Mouse (Mus musculus): ENCODE measurements around the gene Abhd15. TPM values are rescaled to one million over a fixed set of nuclear protein-coding genes. Genes with fewer than 3 reads are reported as not detected.

Gene Abhd15
- total and polyA plus RNA-seq, 2 experiments from 2014 or later, result 1.5 to 1.9 TPM

DNA sequence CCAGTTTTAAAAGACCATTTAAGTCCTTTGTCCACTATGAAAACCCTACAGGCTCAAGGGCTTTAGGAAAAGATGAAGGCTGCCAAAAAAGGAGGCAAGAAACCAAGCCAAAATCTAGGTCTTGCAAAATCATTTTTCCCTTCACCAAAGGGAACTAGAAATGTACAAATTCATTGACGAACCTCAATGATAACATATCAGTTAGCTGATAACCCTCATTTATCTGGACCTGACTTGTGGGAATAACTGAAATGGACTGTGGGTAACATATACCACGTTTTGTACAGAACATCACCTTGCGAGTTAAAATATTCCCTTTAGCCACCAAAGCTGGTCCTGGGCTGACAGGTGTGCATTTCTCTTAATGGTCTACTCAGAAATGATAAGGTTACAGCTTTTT lies 14.7 kb downstream of the Abhd15 start:
- no peak overlapping the region for H3K4me3 ChIP-seq (ENCODE audit: low read depth, low read length)
- H3K27me3 ChIP-seq (ENCODE audit: insufficient read depth, low read length), result no peaks in the 10 kb centered on the region
- H3K9me3 ChIP-seq (ENCODE audit: low read length), result no peaks in the 10 kb centered on the region
- TF ChIP-seq CTCF (IDR thresholded peaks at IDR 0.05; ENCODE audit: low read depth), result no peak
- H3K4me2 ChIP-seq (ENCODE audit: low read depth), result no peak overlapping the region
- WGBS, result 90% methylated on average over 3 of the region's 3 CpGs
- no peaks in the 10 kb centered on the region for H3K4me1 ChIP-seq (ENCODE audit: insufficient read depth)
- no peaks in the 10 kb centered on the region for H3K36me3 ChIP-seq (ENCODE audit: insufficient read depth)
- no peak for DNase-seq
- H3K9ac ChIP-seq, result no peak overlapping the region
- ATAC-seq, result no peak
- no peak overlapping the region for H3K27ac ChIP-seq (ENCODE audit: low read depth, low read length)

GRCm38 (mm10) chr11:77530862-77531261 lies 15.9 kb downstream of the Abhd15 start:
- no peak for TF ChIP-seq CTCF (IDR thresholded peaks at IDR 0.05; ENCODE audit: low read depth)
- Histone ChIP-seq H3K27ac (ENCODE audit: low read depth, low read length) (no peak overlapping the region), H3K4me1 (ENCODE audit: insufficient read depth) (no peaks in the 10 kb centered on the region), H3K9me3 (ENCODE audit: low read length) (no peaks in the 10 kb centered on the region), H3K4me3 (ENCODE audit: low read depth, low read length) (no peak overlapping the region), H3K36me3 (ENCODE audit: insufficient read depth) (no peaks in the 10 kb centered on the region), H3K4me2 (ENCODE audit: low read depth) (no peak overlapping the region), H3K9ac (no peak overlapping the region), H3K27me3 (ENCODE audit: insufficient read depth, low read length) (no peaks in the 10 kb centered on the region)
- ATAC-seq (no peak), DNase-seq (no peak)
- 89% methylated on average over 2 of the region's 2 CpGs for WGBS

- Histone ChIP-seq H3K27me3 (ENCODE audit: insufficient read depth, low read length) (no peaks in the 10 kb centered on the region), H3K9me3 (ENCODE audit: low read length) (no peaks in the 10 kb centered on the region), H3K4me1 (ENCODE audit: insufficient read depth) (no peaks in the 10 kb centered on the region), H3K27ac (ENCODE audit: low read depth, low read length) (no peak overlapping the region), H3K4me3 (ENCODE audit: low read depth, low read length) (no peak overlapping the region), H3K9ac (no peak overlapping the region), H3K4me2 (ENCODE audit: low read depth) (no peak overlapping the region), H3K36me3 (ENCODE audit: insufficient read depth) (no peaks in the 10 kb centered on the region)
- DNase-seq (no peak), ATAC-seq (no peak)
- no peak for TF ChIP-seq CTCF (IDR thresholded peaks at IDR 0.05; ENCODE audit: low read depth)
- WGBS, result 86% methylated on average over 4 of the region's 4 CpGs
Observed at GRCm38 (mm10) chr11:77532202-77532846, 17.4 kb downstream of the Abhd15 start.

GRCm38 (mm10) chr11:77545261-77545660 lies 30.3 kb downstream of the Abhd15 start:
- TF ChIP-seq CTCF (IDR thresholded peaks at IDR 0.05; ENCODE audit: low read depth), result no peak
- H3K27ac ChIP-seq (ENCODE audit: low read depth, low read length), result no peak overlapping the region
- no peaks in the 10 kb centered on the region for H3K27me3 ChIP-seq (ENCODE audit: insufficient read depth, low read length)
- DNase-seq (no peak), ATAC-seq (no peak)
- H3K36me3 ChIP-seq (ENCODE audit: insufficient read depth), result peaks cover 57% of the 10 kb centered on the region
- 93% methylated on average over 7 of the region's 7 CpGs for WGBS
- no peak overlapping the region for H3K4me2 ChIP-seq (ENCODE audit: low read depth)
- H3K9me3 ChIP-seq (ENCODE audit: low read length), result no peaks in the 10 kb centered on the region
- H3K4me3 ChIP-seq (ENCODE audit: low read depth, low read length), result no peak overlapping the region
- no peaks in the 10 kb centered on the region for H3K4me1 ChIP-seq (ENCODE audit: insufficient read depth)
- H3K9ac ChIP-seq, result no peak overlapping the region

DNA sequence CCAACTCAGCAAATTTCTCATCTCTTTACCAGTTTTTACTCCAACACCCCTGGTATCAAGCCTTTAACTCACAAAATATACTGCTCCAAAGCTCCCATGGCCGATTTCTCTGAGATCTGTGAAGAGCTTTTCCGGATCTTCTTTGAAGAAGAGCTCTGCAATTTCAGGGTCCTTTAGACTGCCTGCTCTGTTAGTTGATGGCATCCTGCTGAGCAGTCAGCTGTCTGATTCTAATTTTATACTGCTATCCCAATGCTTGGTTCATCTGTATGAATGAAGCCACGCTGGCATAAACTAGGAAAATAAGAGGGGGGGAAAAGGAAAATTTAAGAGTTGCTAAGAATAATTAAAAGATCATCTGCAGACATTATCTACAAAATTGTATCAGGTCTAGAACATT lies 70.3 kb downstream of the Abhd15 start:
- Histone ChIP-seq H3K4me1 (ENCODE audit: insufficient read depth) (no peaks in the 10 kb centered on the region), H3K4me3 (ENCODE audit: low read depth, low read length) (no peak overlapping the region), H3K36me3 (ENCODE audit: insufficient read depth) (peaks cover 22% of the 10 kb centered on the region), H3K4me2 (ENCODE audit: low read depth) (no peak overlapping the region), H3K27me3 (ENCODE audit: insufficient read depth, low read length) (no peaks in the 10 kb centered on the region), H3K9ac (no peak overlapping the region), H3K27ac (ENCODE audit: low read depth, low read length) (no peak overlapping the region), H3K9me3 (ENCODE audit: low read length) (no peaks in the 10 kb centered on the region)
- no peak for TF ChIP-seq CTCF (IDR thresholded peaks at IDR 0.05; ENCODE audit: low read depth)
- ATAC-seq (no peak), DNase-seq (no peak)
- WGBS, result 73% methylated on average over 3 of the region's 3 CpGs

Other genes with a start within 250 kb of the Abhd15 start
- 0.43 and 0.54 TPM in 2 replicates for gene Coro6, start 52.7 kb upstream of the Abhd15 start, total RNA-seq (2014; rRNA removed)
- gene Coro6, start 52.7 kb upstream of the Abhd15 start, polyA plus RNA-seq (2015; fragmentation: Nextera tagmentation; extraction: Ambion mirVana), result 0.12 and 0.28 TPM in 2 replicates
- gene Ankrd13b, start 25.4 kb upstream of the Abhd15 start, total RNA-seq (2014; rRNA removed), result 81.7 and 81.9 TPM in 2 replicates
- gene Ankrd13b, start 25.4 kb upstream of the Abhd15 start, polyA plus RNA-seq (2015; fragmentation: Nextera tagmentation; extraction: Ambion mirVana), result 55.4 and 56.8 TPM in 2 replicates
- gene Git1, start 21.6 kb upstream of the Abhd15 start, total RNA-seq (2014; rRNA removed), result 91.2 and 126 TPM in 2 replicates
- 20.1 and 22.1 TPM in 2 replicates for gene Git1, start 21.6 kb upstream of the Abhd15 start, polyA plus RNA-seq (2015; fragmentation: Nextera tagmentation; extraction: Ambion mirVana)
- gene Trp53i13, start 859 bp downstream of the Abhd15 start, total RNA-seq (2014; rRNA removed), result 7.7 and 12.4 TPM in 2 replicates
- 12.3 and 12.4 TPM in 2 replicates for gene Trp53i13, start 859 bp downstream of the Abhd15 start, polyA plus RNA-seq (2015; fragmentation: Nextera tagmentation; extraction: Ambion mirVana)
- not detected in 2 replicates for gene Gm10392, start 4.1 kb downstream of the Abhd15 start, total RNA-seq (2014; rRNA removed)
- gene Gm10392, start 4.1 kb downstream of the Abhd15 start, polyA plus RNA-seq (2015; fragmentation: Nextera tagmentation; extraction: Ambion mirVana), result not detected in 2 replicates
- gene Taok1, start 92.7 kb downstream of the Abhd15 start, total RNA-seq (2014; rRNA removed), result 74.2 and 87.4 TPM in 2 replicates
- gene Taok1, start 92.7 kb downstream of the Abhd15 start, polyA plus RNA-seq (2015; fragmentation: Nextera tagmentation; extraction: Ambion mirVana), result 20.4 and 30.8 TPM in 2 replicates
- 42.9 and 52.0 TPM in 2 replicates for gene Nufip2, start 171.0 kb downstream of the Abhd15 start, total RNA-seq (2014; rRNA removed)
- 1.7 and 3.0 TPM in 2 replicates for gene Nufip2, start 171.0 kb downstream of the Abhd15 start, polyA plus RNA-seq (2015; fragmentation: Nextera tagmentation; extraction: Ambion mirVana)
- gene Cryba1, start 210.2 kb downstream of the Abhd15 start, total RNA-seq (2014; rRNA removed), result 0.23 and 0.95 TPM in 2 replicates
- gene Cryba1, start 210.2 kb downstream of the Abhd15 start, polyA plus RNA-seq (2015; fragmentation: Nextera tagmentation; extraction: Ambion mirVana), result 0.41 and 0.88 TPM in 2 replicates
- gene Myo18a, start 248.1 kb downstream of the Abhd15 start, total RNA-seq (2014; rRNA removed), result 67.5 and 85.2 TPM in 2 replicates
- 23.9 and 33.8 TPM in 2 replicates for gene Myo18a, start 248.1 kb downstream of the Abhd15 start, polyA plus RNA-seq (2015; fragmentation: Nextera tagmentation; extraction: Ambion mirVana)

All from forebrain, postnatal 0 days (tissue).